Mouse (Mus musculus): ENCODE results near the gene Pcdh9. TPM values are rescaled to one million over a fixed set of nuclear protein-coding genes. Genes with fewer than 3 reads are reported as not detected.
A peak's percentile ranks its signal among the peaks of the same experiment; 100 is the strongest.

Pcdh9 gene
- polyA plus RNA-seq, 1 experiment = 34.5 TPM

- DNase-seq (ENCODE audit: extremely low spot score in 1 of 2, low spot score in 1 of 2) = no peak
These were observed 72.9 kb downstream of the Pcdh9 start for GRCm38 (mm10) chr14:93817591-93817990.

GRCm38 (mm10) chr14:93794530-93794929 lies 95.9 kb downstream of the Pcdh9 start:
- no peak for DNase-seq (ENCODE audit: extremely low spot score in 1 of 2, low spot score in 1 of 2)

DNA sequence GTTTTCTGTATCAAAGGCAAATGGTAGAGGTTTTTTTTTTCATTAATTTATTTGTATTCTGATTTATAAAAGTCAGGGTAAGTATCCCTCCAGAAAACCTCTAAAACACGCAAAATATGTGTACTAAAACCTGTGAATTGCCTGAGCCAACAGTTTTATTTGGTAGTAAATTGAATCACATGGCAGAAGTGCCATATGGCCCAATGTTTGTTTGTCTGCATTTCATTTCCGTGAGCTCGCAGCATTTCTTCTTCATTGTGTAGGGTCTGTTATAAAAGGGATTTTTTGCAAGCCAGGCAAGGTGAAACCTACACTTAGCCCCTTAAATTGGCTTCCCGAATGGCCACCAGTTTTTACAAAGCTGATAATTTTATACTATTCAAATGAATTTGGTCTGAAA lies 104.2 kb downstream of the Pcdh9 start:
- no peak for DNase-seq (ENCODE audit: extremely low spot score in 1 of 2, low spot score in 1 of 2)

DNA sequence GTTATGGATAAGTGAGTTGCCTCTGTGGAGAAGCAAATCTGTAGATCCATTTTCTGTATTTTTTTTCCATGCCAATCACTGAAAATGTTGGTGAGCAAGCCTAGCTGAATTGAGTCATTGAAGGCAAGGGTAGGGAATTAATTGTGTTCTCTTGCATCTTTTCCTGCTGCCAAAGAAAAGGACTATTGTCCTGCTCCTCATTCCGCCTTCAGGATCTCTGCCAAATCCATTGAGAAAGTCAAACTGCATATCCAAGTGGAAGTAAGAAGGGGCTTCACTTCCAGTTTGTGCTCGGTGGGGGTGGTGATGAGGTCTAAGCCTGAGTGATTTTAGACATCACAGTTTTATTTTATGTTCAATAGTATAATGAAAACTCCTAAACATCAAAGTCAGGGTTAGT lies 105.4 kb downstream of the Pcdh9 start:
- peak in 1 of 2 experiments; percentile 35 for DNase-seq (ENCODE audit: extremely low spot score in 1 of 2, low spot score in 1 of 2)

DNA sequence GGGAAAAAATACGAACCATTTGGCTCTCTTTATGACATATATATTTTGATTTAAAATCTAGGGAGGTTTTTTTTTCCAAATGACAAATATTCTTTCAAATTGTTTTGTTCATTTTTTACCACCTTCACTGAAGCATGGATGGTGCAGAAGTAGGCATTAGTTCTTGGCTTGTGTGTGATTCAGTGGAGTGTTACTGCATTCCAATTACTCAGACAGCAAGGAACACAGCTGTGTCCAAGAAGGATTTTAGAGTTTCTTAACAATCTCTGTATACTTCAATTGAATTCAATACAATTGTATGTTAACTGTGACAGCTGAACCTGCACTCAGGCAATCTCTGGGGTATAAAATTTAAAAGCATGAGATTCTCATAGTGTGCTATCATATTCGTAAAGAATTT lies 127.6 kb downstream of the Pcdh9 start:
- DNase-seq (ENCODE audit: extremely low spot score in 1 of 2, low spot score in 1 of 2) = no peak

DNA sequence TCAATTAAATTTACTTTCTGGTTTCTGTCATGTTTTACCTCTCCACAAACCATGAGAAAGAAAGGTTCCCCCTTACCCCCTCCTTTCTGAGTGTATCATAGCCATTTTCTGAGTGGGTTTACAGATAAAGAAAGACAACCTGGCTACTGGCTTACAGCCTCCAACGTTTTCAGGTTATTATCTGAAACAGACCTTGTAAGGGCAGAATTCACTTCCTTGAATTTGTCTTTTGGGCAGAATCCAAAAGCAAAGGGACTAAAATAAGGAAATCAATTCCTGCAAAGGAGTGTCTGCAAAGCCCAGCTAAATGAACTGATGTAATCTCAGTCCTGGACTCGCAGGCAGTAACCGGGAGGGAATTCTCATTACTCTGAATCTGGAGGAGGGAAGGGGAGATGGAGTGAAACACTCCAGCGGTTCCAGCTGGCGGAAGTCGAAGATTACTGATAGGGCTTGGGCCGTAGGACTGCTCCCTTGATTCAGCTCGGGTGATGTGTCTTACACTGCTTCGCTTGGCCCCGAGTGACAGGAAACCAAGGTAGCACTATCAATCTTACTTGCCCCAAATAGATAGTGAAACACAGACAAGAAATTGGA lies 156.3 kb downstream of the Pcdh9 start:
- DNase-seq (ENCODE audit: extremely low spot score in 1 of 2, low spot score in 1 of 2) = peak in 1 of 2 experiments; percentile 15

DNA sequence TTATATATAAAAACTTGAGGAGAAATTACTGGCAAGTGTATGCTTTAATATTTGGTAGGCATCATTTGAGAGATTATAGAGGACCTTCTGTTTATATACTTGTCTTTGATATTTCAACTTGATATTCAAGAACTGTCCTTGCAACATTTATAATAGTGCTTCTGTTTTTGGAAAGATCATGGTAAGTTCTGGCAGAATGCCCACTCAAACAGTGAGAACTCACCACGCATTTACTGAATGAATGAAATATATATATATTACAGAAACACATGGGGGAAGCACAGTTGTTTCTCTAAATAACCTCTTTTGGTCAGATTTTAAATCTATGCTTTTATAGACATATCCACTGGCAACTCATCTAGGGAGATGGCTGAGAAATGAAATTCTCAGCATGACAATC lies 164.7 kb downstream of the Pcdh9 start:
- peak in 1 of 2 experiments; percentile 28 for DNase-seq (ENCODE audit: extremely low spot score in 1 of 2, low spot score in 1 of 2)

GRCm38 (mm10) chr14:93719208-93719607 lies 171.3 kb downstream of the Pcdh9 start:
- DNase-seq (ENCODE audit: extremely low spot score in 1 of 2, low spot score in 1 of 2) = peak in 1 of 2 experiments; percentile 63

DNA sequence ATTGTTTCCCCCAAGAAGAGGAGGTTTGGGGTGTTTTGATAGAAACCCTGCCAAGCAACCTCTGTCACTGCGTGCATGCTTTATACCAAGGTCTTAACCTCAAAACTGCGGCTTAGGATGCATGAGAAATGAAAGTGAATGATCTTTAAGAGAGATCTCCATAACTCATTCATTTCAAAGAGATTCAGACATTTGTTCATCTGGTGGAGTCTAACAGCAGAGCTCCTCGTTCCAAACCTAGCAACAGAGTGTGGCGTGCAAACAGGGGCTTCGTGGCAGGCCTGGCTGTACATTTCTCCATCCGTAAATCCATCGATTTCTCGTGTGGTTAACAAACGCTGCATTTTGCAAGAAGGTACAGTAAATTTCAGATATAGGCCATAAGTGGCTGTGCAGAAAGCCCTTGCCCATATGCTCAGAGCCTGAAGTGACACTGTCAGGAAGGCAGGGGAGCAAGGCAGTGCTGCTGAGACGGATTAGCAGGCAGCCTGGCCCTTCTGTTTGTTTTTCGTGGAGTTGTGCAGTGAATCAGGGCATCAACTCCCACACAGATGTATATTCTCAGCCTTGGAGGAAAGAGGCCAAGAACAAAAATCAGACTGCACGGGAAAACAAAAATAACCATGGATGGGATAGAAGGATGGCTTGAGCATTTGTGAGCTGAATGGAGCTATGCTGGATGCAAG lies 177.1 kb downstream of the Pcdh9 start:
- peak; percentile 65 to 80 for DNase-seq (ENCODE audit: extremely low spot score in 1 of 2, low spot score in 1 of 2)

GRCm38 (mm10) chr14:93708651-93709050 lies 181.8 kb downstream of the Pcdh9 start:
- DNase-seq (ENCODE audit: extremely low spot score in 1 of 2, low spot score in 1 of 2) = no peak

DNA sequence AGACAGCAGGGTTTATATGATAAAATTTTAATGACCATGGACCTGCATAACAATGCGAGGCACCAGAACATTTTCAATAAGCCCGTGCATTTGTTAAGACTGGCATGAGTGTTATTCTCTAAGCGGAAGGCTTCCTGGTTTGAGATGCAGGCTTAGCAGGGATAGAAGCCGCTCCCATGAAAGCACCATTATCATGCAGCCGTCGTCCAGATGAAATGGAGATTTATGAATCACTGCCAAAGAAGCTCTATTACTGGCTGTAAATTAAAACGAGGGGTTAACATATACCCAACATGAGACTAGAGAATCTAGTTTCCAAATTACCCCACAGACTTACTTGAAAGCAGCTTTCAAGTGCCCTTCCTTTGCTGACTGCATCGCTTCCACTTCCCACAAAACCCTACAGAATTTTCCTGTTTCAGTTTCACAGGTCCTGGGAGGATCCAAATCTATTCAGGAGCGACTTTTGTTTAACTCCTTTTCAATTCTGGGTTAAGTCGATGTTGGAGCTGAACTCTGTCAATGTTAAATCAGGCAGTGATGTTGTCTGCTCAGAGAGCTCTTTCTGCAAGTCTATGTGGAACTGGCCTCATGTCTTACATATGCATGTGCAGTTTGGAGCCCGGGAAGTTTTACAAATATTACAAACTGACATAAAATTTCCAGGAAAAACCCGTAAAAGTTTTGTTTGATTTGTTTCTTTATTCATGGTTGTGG lies 188.9 kb downstream of the Pcdh9 start:
- DNase-seq (ENCODE audit: extremely low spot score in 1 of 2, low spot score in 1 of 2) = peak in 1 of 2 experiments; percentile 45

GRCm38 (mm10) chr14:93700916-93701315 lies 189.6 kb downstream of the Pcdh9 start:
- no peak for DNase-seq (ENCODE audit: extremely low spot score in 1 of 2, low spot score in 1 of 2)

- DNase-seq (ENCODE audit: extremely low spot score in 1 of 2, low spot score in 1 of 2) = no peak
These were observed 205.8 kb downstream of the Pcdh9 start for GRCm38 (mm10) chr14:93684641-93685040.

DNA sequence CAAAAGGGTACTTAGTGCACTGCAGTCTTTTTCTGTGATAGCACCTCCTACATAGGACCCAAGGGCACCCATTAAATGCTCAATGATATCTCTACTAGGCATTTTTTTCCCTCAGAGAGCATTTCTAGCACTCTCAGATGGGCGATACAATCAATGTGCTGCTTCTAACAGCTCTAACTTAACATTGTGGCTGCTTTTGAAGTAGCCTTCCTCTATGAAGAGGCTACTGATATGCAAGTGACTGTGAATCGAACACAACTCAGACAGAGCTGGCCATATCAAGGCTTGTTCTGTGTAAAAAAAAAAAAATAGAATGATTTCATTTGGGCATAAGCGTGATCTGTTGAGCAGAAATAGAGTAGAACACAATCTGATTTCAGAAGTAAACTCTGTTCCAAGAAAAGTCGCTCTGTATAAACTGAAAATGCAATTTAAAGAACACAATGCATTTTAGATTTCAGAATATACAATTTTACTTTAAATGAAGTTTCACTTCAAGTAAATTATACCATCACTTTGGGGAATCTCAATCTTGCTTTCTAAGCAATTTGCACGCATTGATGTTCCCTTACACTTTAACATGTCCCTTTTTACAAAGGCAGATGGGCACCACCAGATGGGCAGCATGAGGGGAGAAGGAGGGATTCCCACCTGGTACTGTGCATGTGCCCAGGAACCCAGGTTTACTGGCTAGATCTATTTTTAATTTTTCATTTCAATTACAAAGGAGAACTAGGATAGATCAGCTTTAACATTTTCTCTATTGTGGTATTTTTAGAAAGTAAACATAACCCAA lies 215.0 kb downstream of the Pcdh9 start:
- DNase-seq (ENCODE audit: extremely low spot score in 1 of 2, low spot score in 1 of 2) = no peak

- DNase-seq (ENCODE audit: extremely low spot score in 1 of 2, low spot score in 1 of 2) = no peak
These were observed 236.3 kb downstream of the Pcdh9 start for GRCm38 (mm10) chr14:93653986-93654757.

DNA sequence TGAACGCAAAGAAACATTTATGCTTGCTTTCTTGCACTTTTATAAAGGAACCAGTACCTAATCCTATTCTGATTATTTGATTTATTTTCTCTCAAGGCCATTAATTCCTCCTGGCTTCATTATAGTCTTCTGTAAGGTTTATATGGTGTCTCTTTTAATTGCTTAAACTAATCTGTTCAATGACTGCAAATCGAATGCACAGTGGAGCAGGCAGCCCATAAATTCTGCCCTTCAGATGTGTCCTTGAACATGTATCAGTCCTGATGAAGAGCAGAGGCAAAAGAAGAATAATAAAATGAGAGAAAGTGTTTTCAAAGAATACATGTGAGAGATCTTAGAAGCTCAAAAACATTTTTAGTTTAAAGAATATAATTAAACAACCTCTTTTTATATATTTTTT lies 263.2 kb downstream of the Pcdh9 start:
- no peak for DNase-seq (ENCODE audit: extremely low spot score in 1 of 2, low spot score in 1 of 2)

DNA sequence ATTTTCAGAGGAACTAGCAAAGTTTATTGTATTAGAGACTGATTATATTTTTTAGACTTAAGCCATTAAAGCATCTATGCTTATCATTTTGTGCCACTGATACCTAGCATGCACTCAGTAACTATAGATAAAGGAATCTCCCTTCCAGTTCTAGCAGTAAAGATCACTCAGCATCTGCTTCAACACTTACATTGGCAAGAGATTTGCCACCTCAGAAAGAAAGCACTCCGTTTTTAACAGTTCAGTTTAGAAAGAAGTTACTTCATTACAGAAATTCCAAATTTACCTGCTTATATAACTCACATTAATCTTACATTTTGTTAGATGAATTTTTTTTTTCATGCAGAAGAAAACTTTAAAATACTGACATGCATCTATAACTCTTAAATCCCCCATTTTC lies 266.3 kb downstream of the Pcdh9 start:
- DNase-seq (ENCODE audit: extremely low spot score in 1 of 2, low spot score in 1 of 2) = peak in 1 of 2 experiments; percentile 53

DNA sequence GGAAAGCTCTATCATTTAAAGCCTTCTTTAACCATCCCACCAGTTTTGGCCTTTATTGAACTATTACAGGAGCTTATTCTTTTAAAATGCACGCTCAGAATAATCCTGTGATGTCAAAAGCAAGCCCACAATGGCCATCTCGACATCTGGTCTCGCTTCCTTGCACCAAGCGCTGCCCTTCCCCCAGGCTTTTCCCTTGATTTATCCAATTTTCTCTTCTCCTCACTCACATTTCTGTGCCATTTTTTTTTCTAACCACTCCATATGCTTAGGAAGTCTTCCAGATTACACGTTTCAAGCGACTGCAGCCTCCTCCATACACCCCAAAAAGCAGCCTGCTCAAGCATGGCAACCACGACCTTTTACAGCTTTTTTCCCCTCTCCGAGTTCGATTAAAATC lies 269.3 kb downstream of the Pcdh9 start:
- peak; percentile 30 to 79 for DNase-seq (ENCODE audit: extremely low spot score in 1 of 2, low spot score in 1 of 2)

DNA sequence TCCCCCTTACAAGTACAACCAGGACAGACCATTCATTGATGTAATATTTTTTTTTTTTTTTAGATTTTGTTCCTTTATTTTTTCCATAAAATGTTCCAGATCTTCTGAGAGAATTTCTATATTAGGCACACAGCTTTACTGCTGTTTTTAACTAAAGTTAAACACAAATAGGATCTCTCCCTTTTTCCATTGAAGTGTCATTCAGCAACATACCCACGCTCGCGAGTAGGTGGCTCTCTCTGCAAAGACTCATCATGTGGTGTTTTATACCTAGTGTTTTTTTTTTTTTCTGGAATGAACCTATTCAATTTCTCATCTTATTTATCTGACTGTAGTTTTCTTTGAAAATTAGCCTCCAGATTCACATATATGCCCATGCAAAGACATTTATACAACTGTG lies 282.9 kb downstream of the Pcdh9 start:
- peak; percentile 68 to 77 for DNase-seq (ENCODE audit: extremely low spot score in 1 of 2, low spot score in 1 of 2)

- no peak for DNase-seq (ENCODE audit: extremely low spot score in 1 of 2, low spot score in 1 of 2)
These were observed 290.5 kb downstream of the Pcdh9 start for GRCm38 (mm10) chr14:93599997-93600396.

All from frontal cortex, adult 2 months (tissue).